Mouse (Mus musculus) olfactory bulb, adult 2 months (tissue): Measurements from ENCODE around the gene Tert. TPM values are rescaled to one million over a fixed set of nuclear protein-coding genes. Genes with fewer than 3 reads are reported as not detected.
A peak's percentile ranks its signal among the peaks of the same experiment; 100 is the strongest.

Experiments used
- H3K27ac ChIP-seq: fragments of 200-500 bp; 2 replicates; pipeline ENCODE4 v1.5.1; 2012; ENCODE audit warnings: low read depth, low read length; ENCODE audit not compliant: insufficient read depth
- H3K4me1 ChIP-seq: fragments of 200-500 bp; 2 replicates; pipeline ENCODE4 v1.6.1; 2012; ENCODE audit warnings: low read length; ENCODE audit not compliant: control insufficient read depth, insufficient read depth
- H3K4me3 ChIP-seq: fragments of 200-500 bp; 2 replicates; pipeline ENCODE4 v1.5.1; 2012; ENCODE audit warnings: mild to moderate bottlenecking, low read depth, low read length, moderate library complexity; ENCODE audit not compliant: insufficient read depth
- CTCF ChIP-seq: fragments of 200-500 bp; IDR thresholded peaks from 2 replicates; pipeline ENCODE4 v1.5.1; 2012; ENCODE audit warnings: low read depth, mild to moderate bottlenecking, low read length, moderate library complexity; ENCODE audit not compliant: insufficient read depth
- POLR2A ChIP-seq: fragments of 200-500 bp; IDR thresholded peaks from 2 replicates; pipeline ENCODE4 v1.6.1; 2012; ENCODE audit warnings: mild to moderate bottlenecking, low read depth, low read length, moderate library complexity; ENCODE audit not compliant: insufficient read depth
- WGBS: fragments of 180-500 bp; shearing (Covaris S2); methylation state at CpG from one replicate; pipeline ENCODE4 v1.1.7; 2018; 5-methylcytosine and 5-hydroxymethylcytosine counted together
- polyA plus RNA-seq: library from polyadenylated mRNA; stranded (reverse); fragments of >200 nt; gene quantifications from 2 replicates; pipeline ENCODE4 v1.2.4, GENCODE M21; 2012; ENCODE audit warnings: low replicate concordance; ENCODE audit not compliant: missing spikeins, insufficient read depth, insufficient read length

Gene Tert
- not detected in 2 replicates for polyA plus RNA-seq

GRCm38 (mm10) chr13:73626745-73627549, at the start of gene Tert:
Gene Tert, plus strand, starts transcription at chr13:73626911.
- no peak within 1 kb of the TSS for H3K27ac ChIP-seq
- WGBS = 11% methylated on average over 47 of the region's 47 CpGs
- H3K4me3 ChIP-seq = peak within 1 kb of the TSS; percentile 40
- 0 out of 2 replicates have a peak, but pooled peaks have one; percentile 19 for TF ChIP-seq CTCF
- no peak for TF ChIP-seq POLR2A
- H3K4me1 ChIP-seq = peaks cover 14% of the 10 kb centered on the region

- Histone ChIP-seq H3K4me3 (no peak overlapping the region), H3K27ac (no peak overlapping the region), H3K4me1 (no peaks in the 10 kb centered on the region)
- TF ChIP-seq POLR2A = no peak
- TF ChIP-seq CTCF = no peak
- 65% methylated on average over 2 of the region's 2 CpGs for WGBS
These were observed 49.4 kb upstream of the Tert start for GRCm38 (mm10) chr13:73577277-73577676.

- Histone ChIP-seq H3K4me1 (no peaks in the 10 kb centered on the region), H3K4me3 (no peak overlapping the region), H3K27ac (no peak overlapping the region)
- TF ChIP-seq POLR2A (no peak), CTCF (no peak)
- 87% methylated on average over 3 of the region's 3 CpGs for WGBS
These were observed 35.2 kb upstream of the Tert start for GRCm38 (mm10) chr13:73591488-73591887.

GRCm38 (mm10) chr13:73592546-73592945, 34.2 kb upstream of the Tert start:
- Histone ChIP-seq H3K27ac (no peak overlapping the region), H3K4me1 (no peaks in the 10 kb centered on the region), H3K4me3 (no peak overlapping the region)
- 36% methylated on average over 2 of the region's 2 CpGs for WGBS
- no peak for TF ChIP-seq CTCF
- no peak for TF ChIP-seq POLR2A

GRCm38 (mm10) chr13:73596276-73596675, 30.4 kb upstream of the Tert start:
- 81% methylated on average over 4 of the region's 4 CpGs for WGBS
- Histone ChIP-seq H3K27ac (no peak overlapping the region), H3K4me3 (no peak overlapping the region), H3K4me1 (no peaks in the 10 kb centered on the region)
- TF ChIP-seq CTCF (no peak), POLR2A (no peak)

- Histone ChIP-seq H3K4me3 (no peak overlapping the region), H3K27ac (no peak overlapping the region), H3K4me1 (peaks cover 4% of the 10 kb centered on the region)
- 79% methylated on average over 4 of the region's 4 CpGs for WGBS
- TF ChIP-seq CTCF (no peak), POLR2A (no peak)
These were observed 26.5 kb upstream of the Tert start for GRCm38 (mm10) chr13:73600217-73600616.

- TF ChIP-seq POLR2A = no peak
- no peak for TF ChIP-seq CTCF
- WGBS = 45% methylated on average over 4 of the region's 4 CpGs
- Histone ChIP-seq H3K27ac (no peak overlapping the region), H3K4me1 (peaks cover 4% of the 10 kb centered on the region), H3K4me3 (peak overlapping the region; percentile 38)
These were observed 23.7 kb upstream of the Tert start for GRCm38 (mm10) chr13:73603046-73603445.

GRCm38 (mm10) chr13:73603522-73604155, 23.1 kb upstream of the Tert start, which contains the start of gene Clptm1l:
Gene Clptm1l, plus strand, starts transcription at chr13:73604006.
- peaks cover 4% of the 10 kb centered on the region for H3K4me1 ChIP-seq
- H3K27ac ChIP-seq = peak within 1 kb of the TSS; percentile 69; the same call in 1 of the 2 replicates
- under 1% methylated on average over 53 of the region's 53 CpGs for WGBS
- TF ChIP-seq POLR2A = peak; percentile 82
- TF ChIP-seq CTCF = no peak
- H3K4me3 ChIP-seq = peak within 1 kb of the TSS; percentile 55

- no peak overlapping the region for H3K27ac ChIP-seq
- TF ChIP-seq CTCF (no peak), POLR2A (no peak)
- 2% methylated on average over 39 of the region's 39 CpGs for WGBS
- H3K4me1 ChIP-seq = peaks cover 4% of the 10 kb centered on the region
- H3K4me3 ChIP-seq = peak overlapping the region; percentile 55
These were observed 22.4 kb upstream of the Tert start for GRCm38 (mm10) chr13:73604156-73604957.
